Mouse (Mus musculus) ovary, postnatal 14 days (tissue): ENCODE measurements at regions not wholly inside any gene's neighbourhood (a gene's known extent, or its start where the extent isn't known, plus 50 kb on each side); places are given as distances from the start of the nearest gene placed in this dataset.

Experiments used
- DNase-seq: peaks from one replicate; pipeline ENCODE4 v3.0.0; 2022; ENCODE audit warnings: low spot score

- no peak for DNase-seq
Measured at GRCm38 (mm10) chr12:13834723-13835122, 317.1 kb downstream of the Fam84a start.

DNA sequence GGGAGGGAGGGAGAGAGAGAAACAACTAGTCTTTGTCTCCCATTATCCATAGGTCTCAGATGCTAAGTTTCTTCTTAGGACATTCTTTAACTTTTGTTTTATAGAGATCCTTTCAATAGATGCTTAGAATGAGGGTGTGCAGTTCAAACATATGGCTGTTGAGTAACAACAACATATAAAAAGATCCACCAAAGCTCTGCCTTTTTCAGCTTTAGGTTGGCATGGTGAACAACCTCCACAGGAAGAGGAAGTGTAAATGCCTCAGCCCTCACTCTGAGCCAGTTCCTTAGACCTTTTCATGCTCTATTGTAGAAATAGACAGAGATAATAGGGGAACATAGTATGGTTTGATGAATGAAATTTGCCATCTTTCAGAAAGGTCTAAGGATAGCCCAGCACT lies 326.0 kb downstream of the Fam84a start:
- DNase-seq: no peak

DNA sequence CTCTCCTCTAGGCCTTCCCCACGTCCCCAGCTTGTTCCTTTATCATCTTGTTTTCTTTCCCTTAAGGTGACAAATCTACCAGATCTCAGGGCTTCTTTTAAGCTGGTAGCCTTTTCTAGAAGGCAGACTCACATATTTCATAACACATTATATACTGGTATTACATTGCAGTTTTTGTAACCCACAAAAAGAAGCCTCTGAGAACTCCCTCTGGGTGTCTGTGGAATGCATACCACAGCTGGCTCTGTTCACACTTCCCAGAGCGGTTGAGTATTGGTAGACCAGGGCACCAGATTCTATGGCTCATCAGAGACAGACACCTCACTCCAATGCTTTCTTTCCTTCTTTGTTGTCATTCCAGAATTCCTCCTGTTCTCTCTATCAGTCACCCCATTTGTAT lies 336.4 kb downstream of the Fam84a start:
- DNase-seq: no peak

DNA sequence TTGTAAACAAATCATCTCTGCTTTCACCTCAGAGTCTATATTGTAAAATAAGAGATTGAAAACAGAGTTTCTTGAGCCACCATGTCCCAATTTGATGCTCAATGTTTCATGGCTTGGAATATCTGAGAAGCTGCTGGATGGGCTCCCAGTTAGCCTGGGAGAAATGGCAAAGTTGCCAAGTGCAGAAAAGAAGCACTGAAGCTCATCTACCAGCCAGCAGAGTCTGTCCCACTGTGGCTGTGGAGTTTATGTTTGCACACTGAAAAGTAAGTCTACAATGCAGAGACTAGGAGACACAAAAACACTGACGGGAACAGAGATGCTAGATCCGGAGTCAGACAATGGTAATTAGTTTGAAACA lies 341.7 kb downstream of the Fam84a start:
- no peak for DNase-seq

- no peak for DNase-seq
Measured at GRCm38 (mm10) chr12:13809291-13810154, 342.3 kb downstream of the Fam84a start.

GRCm38 (mm10) chr12:13779752-13780151 lies 372.1 kb downstream of the Fam84a start:
- no peak for DNase-seq

- DNase-seq: no peak
Measured at GRCm38 (mm10) chr12:13776687-13777086, 375.2 kb downstream of the Fam84a start.

DNA sequence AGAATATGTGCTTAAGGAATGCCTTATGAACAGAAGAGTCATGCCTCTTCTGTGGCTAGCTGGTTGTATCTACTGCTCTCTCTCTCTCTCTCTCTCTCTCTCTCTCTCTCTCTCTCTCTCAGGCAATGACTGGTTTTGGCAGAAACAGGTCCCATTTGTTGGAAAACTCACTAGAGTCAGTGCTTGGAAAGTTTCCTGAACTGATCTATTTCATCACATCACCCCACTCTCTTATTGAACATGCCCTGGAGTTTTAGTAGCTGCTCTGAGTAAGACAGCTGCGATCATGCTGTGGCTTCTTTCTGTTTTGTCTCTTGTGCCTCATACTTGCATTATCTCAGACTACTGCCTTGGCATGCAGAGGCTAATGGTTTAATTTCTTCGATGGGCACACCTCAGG lies 382.2 kb downstream of the Fam84a start:
- DNase-seq: no peak

GRCm38 (mm10) chr12:13769156-13769555 lies 382.7 kb downstream of the Fam84a start:
- DNase-seq: no peak

GRCm38 (mm10) chr12:13766486-13766885 lies 385.4 kb downstream of the Fam84a start:
- no peak for DNase-seq

DNA sequence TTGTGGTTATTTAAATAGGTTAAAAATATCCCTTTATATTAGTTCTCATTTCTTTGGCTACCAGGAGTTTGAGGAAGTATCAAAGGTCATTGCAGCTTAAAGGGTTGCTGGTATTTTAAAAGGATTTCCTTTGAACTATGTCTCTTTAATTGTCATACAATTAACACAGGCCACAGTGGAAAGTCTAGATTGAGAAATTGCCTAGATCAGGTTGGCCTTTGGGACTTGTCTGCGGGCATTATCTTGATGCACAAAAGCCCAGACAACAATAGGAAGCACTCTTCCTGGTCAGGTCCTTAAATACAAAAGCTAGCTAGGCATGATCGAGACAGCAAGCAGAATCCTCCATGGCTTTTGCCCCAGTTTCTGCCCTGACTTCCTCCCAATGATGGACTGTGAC lies 398.0 kb downstream of the Fam84a start:
- DNase-seq: no peak

GRCm38 (mm10) chr12:13744323-13744931 lies 407.4 kb downstream of the Fam84a start:
- no peak for DNase-seq

GRCm38 (mm10) chr12:13729901-13730637 lies 421.8 kb downstream of the Fam84a start:
- no peak for DNase-seq

GRCm38 (mm10) chr12:13728986-13729385 lies 422.9 kb downstream of the Fam84a start:
- no peak for DNase-seq

- DNase-seq: no peak
Measured at GRCm38 (mm10) chr12:13724511-13724910, 427.3 kb downstream of the Fam84a start.

- no peak for DNase-seq
Measured at GRCm38 (mm10) chr12:13709806-13710205, 440.9 kb downstream of the Nbas start.

- no peak for DNase-seq
Measured at GRCm38 (mm10) chr12:13707747-13708146, 438.8 kb downstream of the Nbas start.

DNA sequence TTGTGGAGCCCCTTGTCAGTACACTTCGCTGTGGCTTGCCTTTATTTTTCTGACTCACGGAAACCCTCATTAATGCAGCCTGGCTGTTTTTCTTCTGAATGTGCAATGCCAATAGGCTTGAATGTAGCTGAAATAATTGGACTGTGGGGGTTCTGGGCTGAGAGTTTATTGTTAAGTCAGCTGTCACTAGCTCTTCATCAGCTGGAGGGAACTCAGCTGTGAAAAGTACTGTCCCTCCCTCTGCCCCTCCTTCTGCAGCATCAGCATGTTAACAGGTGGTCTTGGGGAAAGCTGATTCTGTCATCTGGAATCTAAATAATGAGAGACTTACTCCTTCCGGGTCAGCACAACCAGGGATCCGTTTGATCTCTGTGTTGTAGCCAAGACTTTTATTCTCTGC lies 437.6 kb downstream of the Nbas start:
- no peak for DNase-seq

GRCm38 (mm10) chr12:13703604-13704003 lies 434.7 kb downstream of the Nbas start:
- DNase-seq: no peak

GRCm38 (mm10) chr12:13699858-13700257 lies 430.9 kb downstream of the Nbas start:
- DNase-seq: no peak

DNA sequence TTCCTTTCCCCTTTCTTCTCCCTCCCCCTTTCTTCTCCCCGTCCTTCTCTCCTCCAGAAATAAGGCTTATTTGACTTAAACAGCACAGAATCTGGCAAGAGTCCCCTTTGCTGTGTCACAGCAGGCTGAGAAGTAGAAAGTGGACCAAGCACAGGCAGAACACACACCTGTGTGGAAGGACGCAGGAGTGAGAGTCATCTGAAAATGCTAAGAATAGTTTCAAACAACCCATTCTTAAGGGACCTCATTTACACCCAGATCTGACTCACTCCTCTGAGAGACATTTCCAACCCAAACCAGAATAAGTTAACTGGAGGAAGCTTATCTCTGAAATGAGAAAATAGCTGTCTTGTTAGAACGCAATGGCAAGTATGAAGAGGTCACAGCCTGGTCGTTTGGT lies 429.9 kb downstream of the Nbas start:
- DNase-seq: no peak

DNA sequence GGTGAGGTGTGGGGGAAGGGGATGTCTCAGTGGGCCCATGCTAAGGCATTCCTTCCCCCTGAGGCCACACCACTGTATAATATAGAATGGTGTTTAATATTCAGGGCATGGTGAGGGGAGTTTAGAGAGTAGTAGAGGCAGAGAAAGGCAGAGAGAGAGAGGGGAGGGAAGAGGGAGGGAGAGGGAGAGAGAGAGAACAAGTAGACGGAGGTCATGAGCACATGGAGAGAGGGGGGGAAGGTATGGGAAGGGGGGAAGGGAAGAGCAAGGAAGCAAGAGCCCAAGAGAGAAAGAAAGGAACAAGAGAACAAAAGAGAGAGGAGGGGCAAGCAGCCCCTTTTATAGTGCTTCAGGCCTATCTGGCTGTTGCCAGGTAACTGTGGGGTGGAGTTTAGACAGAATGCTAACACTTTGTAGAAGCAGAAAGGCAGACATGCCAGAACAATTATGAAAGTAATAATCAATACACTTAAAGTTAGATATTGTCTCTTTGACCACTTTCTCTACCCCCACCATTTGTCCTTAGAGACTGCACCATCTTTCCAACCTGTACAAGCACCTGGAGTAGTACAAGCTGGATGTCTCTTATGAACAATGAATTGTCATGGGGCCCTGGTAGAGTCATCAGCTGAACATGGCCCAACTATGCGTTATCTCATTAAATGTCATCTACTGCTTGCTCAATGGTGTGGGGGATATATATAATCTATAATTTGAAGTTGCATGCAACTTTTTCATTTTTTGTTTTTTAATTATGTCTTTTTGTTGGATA lies 422.6 kb downstream of the Nbas start:
- DNase-seq: no peak
